ENCODE assay signal across 8 mouse cellular contexts in the genomic region with DNA sequence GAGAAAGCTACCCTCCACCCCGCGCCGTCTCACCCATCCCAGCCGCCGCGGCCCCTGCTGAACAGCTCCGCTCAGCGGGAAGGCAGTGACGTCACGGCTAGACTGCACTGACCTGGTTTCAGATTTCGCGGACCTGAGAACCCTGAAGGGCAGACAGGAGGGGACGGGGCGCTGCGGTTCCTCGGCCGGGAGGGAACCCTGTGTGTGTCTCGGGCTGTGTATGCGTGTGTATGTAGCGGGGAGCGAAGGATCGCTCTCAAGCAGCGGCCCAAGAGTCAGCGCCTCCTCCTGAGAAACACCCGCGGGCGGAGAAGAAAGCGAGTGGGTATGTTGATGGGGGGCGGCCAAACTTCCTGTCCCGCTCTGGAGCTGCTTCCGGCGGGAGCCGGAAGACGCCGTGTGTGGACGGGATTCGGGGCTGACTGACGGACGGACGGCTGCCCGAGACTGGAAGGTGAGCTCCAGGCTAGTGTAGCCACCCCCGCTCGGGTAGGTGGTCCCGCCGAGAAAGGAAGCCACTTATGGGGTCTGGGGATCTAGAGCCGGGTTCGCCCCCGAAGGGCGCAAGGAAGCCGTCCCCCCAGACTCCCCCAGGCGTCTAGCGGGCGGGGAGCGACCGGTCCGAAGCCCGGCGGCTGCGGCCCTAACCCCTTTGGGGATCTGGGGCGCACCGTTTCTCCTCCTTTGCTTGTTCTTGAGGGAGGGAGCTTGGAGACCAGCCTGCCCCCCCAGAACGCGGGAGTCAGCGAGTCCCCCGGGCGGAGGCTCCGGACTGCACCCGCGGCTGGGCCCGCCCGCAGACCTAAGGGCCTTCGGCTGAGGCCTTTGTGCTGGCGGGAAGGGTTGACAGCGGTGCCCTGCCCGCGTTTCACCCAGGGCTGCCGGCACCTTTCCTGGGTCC. TPM values are rescaled to one million over a fixed set of nuclear protein-coding genes. Genes with fewer than 3 reads are reported as not detected.
DNase-seq lines count a peak whose midpoint lies in the region; ATAC-seq and TF ChIP-seq lines count a peak whose summit lies in the region.

A gene (plus strand): TSS at position 132 of the 901 bp plus-strand sequence.

- peaks cover 29% of the 10 kb centered on the region for H3K4me1 ChIP-seq in forebrain, embryonic 15.5 days
- peaks cover 7% of the 10 kb centered on the region for H3K4me1 ChIP-seq in lung, adult 2 months (ENCODE audit: control insufficient read depth, insufficient read depth, low read length)

- no peaks in the 10 kb centered on the region for H3K9me3 ChIP-seq in forebrain, embryonic 15.5 days

- H3K27me3 ChIP-seq in forebrain, embryonic 15.5 days = no peaks in the 10 kb centered on the region

- intact Hi-C loops in heart, postnatal 25 days (cut with DNase I) = loop anchor here (2.0 kb wide), 1 partner anchor 32 kb away; a partner anchor contains a TSS

- H3K36me3 ChIP-seq in forebrain, embryonic 15.5 days = no peaks in the 10 kb centered on the region

- peak within 1 kb of the TSS; percentile 96 for H3K4me3 ChIP-seq in forebrain, embryonic 15.5 days
- peak within 1 kb of the TSS; percentile 94 for H3K4me3 ChIP-seq in lung, adult 2 months (replicated peaks; ENCODE audit: extremely low read depth, low read depth, low read length)

- no peak for TF ChIP-seq CTCF in lung, adult 2 months (IDR thresholded peaks at IDR 0.05; ENCODE audit: insufficient read depth, low read length)

- H3K9ac ChIP-seq in forebrain, embryonic 15.5 days (replicated peaks) = peak within 1 kb of the TSS; percentile 94

- H3K4me2 ChIP-seq in forebrain, embryonic 15.5 days (replicated peaks) = peak within 1 kb of the TSS; percentile 97

- under 1% methylated on average over 77 of the region's 77 CpGs for WGBS in forebrain, embryonic 15.5 days
- WGBS in lung, adult 2 months = under 1% methylated on average over 77 of the region's 77 CpGs

- peak; percentile 66; the same call in 1 of the 2 replicates for TF ChIP-seq POLR2A in lung, adult 2 months (IDR thresholded peaks at IDR 0.05; ENCODE audit: borderline replicate concordance, extremely low read depth, low read depth, low read length)

- peak; percentile 83 for DNase-seq in ES-CJ7 (ENCODE audit: low read depth, low spot score)
- DNase-seq in cerebellum, adult 11 months = peak; percentile 84
- DNase-seq in heart, postnatal 25 days (ENCODE audit: low spot score) = peak; percentile 76
- DNase-seq in layer of hippocampus, adult 18-20 months (ENCODE audit: low spot score in 2 of 2) = peak; percentile 74 to 84
- peak; percentile 83 for DNase-seq in lung, adult 2 months
- DNase-seq in thymus, adult 18-20 months = peak; percentile 69 to 77

- H3K27ac ChIP-seq in forebrain, embryonic 15.5 days (replicated peaks) = peak within 1 kb of the TSS; percentile 95

- ATAC-seq in forebrain, embryonic 15.5 days (replicated peaks) = peak; percentile 94
- peak; percentile 82 for ATAC-seq in neutrophil, adult 5-6 weeks (ENCODE audit: extremely low read depth, insufficient number of reproducible peaks, low FRiP score, poor library complexity, severe bottlenecking)

RNA-seq across cellular contexts. Expression of the gene that starts here (rescaled TPM):
- polyA plus RNA-seq in forebrain, embryonic 15.5 days (2015; fragmentation: Nextera tagmentation; extraction: Ambion mirVana) = 92.8 and 96.0 TPM in 2 replicates
- total RNA-seq in heart, postnatal 25 days (2021) = 10 to 100 TPM; 19.5 to 22.1 TPM
- 10 to 100 TPM; 34.2 to 37.1 TPM for total RNA-seq in layer of hippocampus, adult 18-20 months (2021)
- polyA plus RNA-seq in lung, adult 2 months (2012; rRNA removed) = 16.0 and 20.5 TPM in 2 replicates
- total RNA-seq in neutrophil, adult 5-6 weeks (2017) = 40.0 and 43.5 TPM in 2 replicates

Comparison
In these comparisons a context has a peak if more than half of its experiments do, and no peak if none do; other contexts are left out.
1. Peak in every context shown above with its lines: DNase-seq, ATAC-seq, H3K4me3 ChIP-seq and H3K27ac ChIP-seq.